Mouse (Mus musculus) heart, postnatal 0 days (tissue): Measurements from ENCODE around the gene D630045J12Rik. TPM values are rescaled to one million over a fixed set of nuclear protein-coding genes. Genes with fewer than 3 reads are reported as not detected.
A peak's percentile ranks its signal among the peaks of the same experiment; 100 is the strongest.

Source experiments
- ATAC-seq: fragments of 200-750 bp; cut with Nextera tagmentation; 2 replicates; pipeline ENCODE4 v1.8.0; 2017; ENCODE audit warnings: low read depth, moderate number of reproducible peaks, moderate library complexity; ENCODE audit not compliant: insufficient read depth
- DNase-seq: peaks from one replicate; pipeline ENCODE4 v3.0.0-alpha.2; 2016; ENCODE audit warnings: low spot score
- H3K27ac ChIP-seq: fragments of 300-500 bp; sonication (generic); 2 replicates; pipeline ENCODE4 v1.5.1; 2014; ENCODE audit warnings: low read depth, mild to moderate bottlenecking
- H3K27me3 ChIP-seq: fragments of 300-500 bp; sonication (generic); 2 replicates; pipeline ENCODE4 v1.6.1; 2014; ENCODE audit warnings: low read length, mixed read lengths; ENCODE audit not compliant: control insufficient read depth, insufficient read depth
- H3K36me3 ChIP-seq: fragments of 300-500 bp; sonication (generic); replicated peaks from 2 replicates; pipeline ENCODE4 v1.6.1; 2014; ENCODE audit warnings: low read length, mixed read lengths; ENCODE audit not compliant: control insufficient read depth, insufficient read depth
- H3K4me1 ChIP-seq: fragments of 300-500 bp; sonication (generic); 2 replicates; pipeline ENCODE4 v1.6.1; 2014; ENCODE audit warnings: antibody characterized with exemption; ENCODE audit not compliant: control insufficient read depth, insufficient read depth
- H3K4me2 ChIP-seq: fragments of 300-500 bp; sonication (generic); 2 replicates; pipeline ENCODE4 v1.6.1; 2014; ENCODE audit warnings: low read depth, mild to moderate bottlenecking, low read length, moderate library complexity
- H3K4me3 ChIP-seq: fragments of 300-500 bp; sonication (generic); 2 replicates; pipeline ENCODE4 v1.5.1; 2014; ENCODE audit warnings: low read depth, low read length
- H3K9ac ChIP-seq: fragments of 300-500 bp; sonication (generic); replicated peaks from 2 replicates; pipeline ENCODE4 v1.6.1; 2014; ENCODE audit warnings: low read depth, low read length, mixed read lengths
- H3K9me3 ChIP-seq: fragments of 300-500 bp; sonication (generic); replicated peaks from 2 replicates; pipeline ENCODE4 v1.6.1; 2016; ENCODE audit warnings: low read length; ENCODE audit not compliant: control insufficient read depth
- CTCF ChIP-seq: IDR thresholded peaks from 2 replicates; pipeline ENCODE4 v1.5.1; 2016; ENCODE audit warnings: antibody characterized with exemption, control low read depth, low read depth
- EP300 ChIP-seq: IDR thresholded peaks from 2 replicates; pipeline ENCODE4 v1.6.1; 2016; ENCODE audit warnings: antibody characterized with exemption, low read depth
- WGBS: fragments of 180-500 bp; shearing (Covaris S2); extraction: QIAGEN DNeasy Blood & Tissue Kit; methylation state at CpG from one replicate; pipeline ENCODE4 v1.1.7; 2014; 5-methylcytosine and 5-hydroxymethylcytosine counted together
- polyA plus RNA-seq: library from polyadenylated mRNA; unstranded; fragments of >200 nt; fragmentation: Nextera tagmentation; extraction: Ambion mirVana; gene quantifications from 2 replicates; pipeline ENCODE4 v1.2.1, GENCODE M21; 2015
- total RNA-seq: library from RNA; depleted of rRNA; stranded (reverse); fragments of >200 nt; gene quantifications from 2 replicates; pipeline ENCODE4 v1.2.3, GENCODE M21; 2014; ENCODE audit warnings: low replicate concordance; rRNA removed

Gene D630045J12Rik
- 1.0 and 2.8 TPM in 2 replicates for total RNA-seq
- polyA plus RNA-seq = 0.29 and 0.38 TPM in 2 replicates

GRCm38 (mm10) chr6:38253736-38254641, at the start of gene D630045J12Rik:
D630045J12Rik (minus strand) TSS chr6:38254009.
- DNase-seq (peak; percentile 68), ATAC-seq (peak; percentile 97)
- no peaks in the 10 kb centered on the region for H3K27me3 ChIP-seq
- peak within 1 kb of the TSS; percentile 86 for H3K4me3 ChIP-seq
- no peaks in the 10 kb centered on the region for H3K36me3 ChIP-seq
- no peaks in the 10 kb centered on the region for H3K9me3 ChIP-seq
- under 1% methylated on average over 77 of the region's 118 CpGs for WGBS
- peak within 1 kb of the TSS; percentile 100 for H3K4me2 ChIP-seq
- peak within 1 kb of the TSS; percentile 72 for H3K9ac ChIP-seq
- 0 out of 2 replicates have a peak within 1 kb of the TSS, but pooled peaks have one; percentile 11 for H3K27ac ChIP-seq
- no peaks in the 10 kb centered on the region for H3K4me1 ChIP-seq
- TF ChIP-seq EP300 (no peak), CTCF (peak; percentile 21; the same call in 1 of the 2 replicates)

GRCm38 (mm10) chr6:38298761-38299401, 45.1 kb upstream of the D630045J12Rik start, which contains the start of gene Zc3hav1l:
Zc3hav1l (minus strand) TSS chr6:38299259.
- Histone ChIP-seq H3K4me1 (0 out of 2 replicates have a peak, but pooled peaks cover 4% of the 10 kb centered on the region), H3K27me3 (no peaks in the 10 kb centered on the region), H3K4me3 (peak within 1 kb of the TSS; percentile 98), H3K9ac (peak within 1 kb of the TSS; percentile 89), H3K4me2 (peak within 1 kb of the TSS; percentile 78), H3K9me3 (0 out of 2 replicates have a peak, but pooled peaks cover 8% of the 10 kb centered on the region), H3K36me3 (peaks cover 26% of the 10 kb centered on the region), H3K27ac (peak within 1 kb of the TSS; percentile 93)
- ATAC-seq = peak; percentile 97
- TF ChIP-seq CTCF (no peak), EP300 (no peak)
- peak; percentile 79 for DNase-seq
- WGBS = under 1% methylated on average over 53 of the region's 70 CpGs

DNA sequence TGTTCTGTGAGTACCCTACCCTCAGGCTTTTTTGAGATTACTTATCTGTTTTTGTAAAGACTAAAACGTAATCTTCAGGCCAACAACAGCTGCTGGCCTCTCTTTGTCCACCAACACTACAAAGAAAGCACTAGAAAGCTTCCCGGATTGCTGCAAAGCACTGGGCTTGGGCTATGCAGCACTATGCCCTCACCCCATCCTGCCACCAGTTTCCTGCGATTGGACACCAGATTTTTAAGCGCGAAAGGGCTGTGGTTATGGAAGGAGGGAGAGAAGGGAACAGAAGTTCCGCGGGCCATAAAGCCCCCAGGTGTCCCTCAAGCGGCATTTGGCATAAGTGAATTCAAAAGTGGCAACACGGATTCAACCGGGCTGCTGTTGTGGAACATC, 44.4 kb upstream of the D630045J12Rik start:
- H3K9ac ChIP-seq = peak overlapping the region; percentile 89
- 0 out of 2 replicates have a peak, but pooled peaks have one; percentile 3 for ATAC-seq
- TF ChIP-seq EP300 = no peak
- H3K27ac ChIP-seq = peak overlapping the region; percentile 93
- DNase-seq = peak; percentile 6
- peak overlapping the region; percentile 98 for H3K4me3 ChIP-seq
- 0 out of 2 replicates have a peak, but pooled peaks cover 6% of the 10 kb centered on the region for H3K9me3 ChIP-seq
- H3K27me3 ChIP-seq = no peaks in the 10 kb centered on the region
- 2% methylated on average over 10 of the region's 10 CpGs for WGBS
- H3K4me1 ChIP-seq = 0 out of 2 replicates have a peak, but pooled peaks cover 4% of the 10 kb centered on the region
- peak overlapping the region; percentile 78 for H3K4me2 ChIP-seq
- peaks cover 29% of the 10 kb centered on the region for H3K36me3 ChIP-seq

- Histone ChIP-seq H3K4me2 (peak overlapping the region; percentile 78), H3K4me3 (peak overlapping the region; percentile 98), H3K4me1 (0 out of 2 replicates have a peak, but pooled peaks cover 4% of the 10 kb centered on the region), H3K9ac (peak overlapping the region; percentile 89; the same call in 1 of the 2 replicates), H3K27me3 (no peaks in the 10 kb centered on the region), H3K9me3 (0 out of 2 replicates have a peak, but pooled peaks cover under 1% of the 10 kb centered on the region), H3K36me3 (peaks cover 34% of the 10 kb centered on the region), H3K27ac (peak overlapping the region; percentile 93)
- ATAC-seq (no peak), DNase-seq (no peak)
- TF ChIP-seq CTCF (no peak), EP300 (no peak)
- WGBS = 48% methylated on average over 12 of the region's 12 CpGs
Observed at GRCm38 (mm10) chr6:38297580-38298245, 43.9 kb upstream of the D630045J12Rik start.

GRCm38 (mm10) chr6:38293708-38294107, 39.9 kb upstream of the D630045J12Rik start:
- no peak overlapping the region for H3K9ac ChIP-seq
- 0 out of 2 replicates have a peak, but pooled peaks cover 4% of the 10 kb centered on the region for H3K4me1 ChIP-seq
- TF ChIP-seq EP300 (no peak), CTCF (no peak)
- 73% methylated on average over 3 of the region's 3 CpGs for WGBS
- peaks cover 57% of the 10 kb centered on the region for H3K36me3 ChIP-seq
- DNase-seq (no peak), ATAC-seq (no peak)
- no peak overlapping the region for H3K4me2 ChIP-seq
- H3K27me3 ChIP-seq = no peaks in the 10 kb centered on the region
- H3K9me3 ChIP-seq = no peaks in the 10 kb centered on the region
- no peak overlapping the region for H3K27ac ChIP-seq
- no peak overlapping the region for H3K4me3 ChIP-seq
